Mouse (Mus musculus): ENCODE data around the gene Vcl. TPM values are rescaled to one million over a fixed set of nuclear protein-coding genes. Genes with fewer than 3 reads are reported as not detected.

The Vcl gene
- total and polyA plus RNA-seq, 3 experiments = 2.1 to 4.6 (median 4.5) TPM

DNA sequence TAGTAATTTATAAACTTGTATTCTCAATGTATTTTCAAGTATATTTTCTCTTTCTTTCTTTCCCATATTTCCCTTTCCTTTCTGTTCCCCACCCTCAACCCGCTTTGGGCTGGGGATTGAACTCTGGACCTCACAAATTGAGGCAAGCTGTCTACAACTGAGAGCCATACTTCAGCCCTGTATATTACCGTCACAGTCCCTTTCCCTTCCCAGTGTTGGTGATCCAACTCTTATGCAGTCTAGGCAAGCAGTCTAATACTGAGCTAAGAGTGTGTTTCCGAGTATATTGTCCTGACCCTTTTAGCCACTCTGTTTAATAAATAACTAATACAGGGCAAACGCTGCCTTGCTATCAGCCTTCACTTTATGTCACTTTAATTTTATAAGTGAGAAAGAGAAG, 70.4 kb downstream of the Vcl start:
- no peak overlapping the region for H3K27ac ChIP-seq (ENCODE audit: insufficient read depth, low read depth)
- peaks cover 0 to 3% of the 10 kb centered on the region in 2 experiments for H3K36me3 ChIP-seq (replicated peaks in 1 of 2; ENCODE audit: control insufficient read depth in 1 of 2, insufficient read depth in 1 of 2, low read length in 1 of 2)
- H3K79me2 ChIP-seq (replicated peaks; ENCODE audit: control insufficient read depth, extremely low read depth, insufficient read depth, poor library complexity, severe bottlenecking) = no peaks in the 10 kb centered on the region
- no peaks in the 10 kb centered on the region for H3K4me1 ChIP-seq (ENCODE audit: control insufficient read depth in 1 of 2, insufficient read depth in 2 of 2)
- H3K9ac ChIP-seq (ENCODE audit: insufficient read depth, low read depth) = no peak overlapping the region
- dilution Hi-C loops (cut with MboI; ENCODE audit: extremely low pct_ligation_motif_present, extremely low pct_unique_long_range_greater_than_20kb, low sequenced_read_pairs) (no loop called here), in situ Hi-C loops (cut with MboI; ENCODE audit: low pct_ligation_motif_present, low pct_unique_long_range_greater_than_20kb, low sequenced_read_pairs) (loop anchor here (10.0 to 25.0 kb wide), 2 partner anchors 115 to 212 kb away; partner anchors contain the start of gene Camk2g)
- no peak for TF ChIP-seq E2F4 (IDR thresholded peaks at IDR 0.05; ENCODE audit: insufficient replicate concordance, low read depth, low read length)
- TF ChIP-seq NELFE (IDR thresholded peaks at IDR 0.05; ENCODE audit: low read depth, low read length) = no peak
- no peak for TF ChIP-seq BHLHE40 (IDR thresholded peaks at IDR 0.05; ENCODE audit: low read depth, low read length)
- TF ChIP-seq ZC3H11A (IDR thresholded peaks at IDR 0.05; ENCODE audit: low read depth, low read length) = no peak
- no peak for TF ChIP-seq HCFC1 (IDR thresholded peaks at IDR 0.05; ENCODE audit: low read depth, low read length)
- TF ChIP-seq ZKSCAN1 (IDR thresholded peaks at IDR 0.05; ENCODE audit: borderline replicate concordance, low read depth, low read length) = no peak
- no peak for TF ChIP-seq SIN3A (IDR thresholded peaks at IDR 0.05; ENCODE audit: low read length)
- H3K4me2 ChIP-seq (ENCODE audit: insufficient read depth, low read depth, poor library complexity, severe bottlenecking) = no peak overlapping the region
- H3K4me3 ChIP-seq (replicated peaks in 1 of 3; ENCODE audit: low read depth in 2 of 3, low read length in 2 of 3, poor library complexity in 1 of 3) = no peak overlapping the region
- H3K9me3 ChIP-seq (replicated peaks; ENCODE audit: low read length) = no peaks in the 10 kb centered on the region
- H3K27me3 ChIP-seq (replicated peaks) = no peaks in the 10 kb centered on the region
- DNase-seq (ENCODE audit: extremely low read depth) = no peak

DNA sequence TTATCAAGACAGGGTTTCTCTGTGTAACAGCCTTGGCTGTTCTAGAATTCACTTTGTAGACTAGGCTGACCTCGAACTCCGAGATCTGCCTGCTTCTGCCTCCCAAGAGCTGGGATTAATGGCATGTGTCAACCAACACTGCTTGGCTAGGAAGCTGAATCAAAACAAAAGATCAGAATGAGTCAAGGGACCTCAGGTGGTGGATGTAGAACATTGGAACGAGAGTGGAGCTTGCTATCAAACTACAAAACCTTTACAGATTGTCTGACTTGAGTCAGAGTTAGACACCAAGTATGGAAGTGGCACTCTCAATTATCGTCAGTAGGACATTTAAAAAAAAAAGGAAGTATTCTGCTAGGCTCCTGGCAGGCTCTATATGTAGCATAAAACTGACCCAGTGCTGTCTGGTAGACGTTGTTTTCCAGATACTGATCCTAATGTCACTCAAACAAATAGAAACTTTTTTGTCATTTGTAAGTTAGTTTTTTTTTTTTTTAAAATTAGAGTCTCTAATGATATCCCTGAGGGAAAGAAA, 84.7 kb downstream of the Vcl start:
- Histone ChIP-seq H3K9me3 (replicated peaks; ENCODE audit: low read length) (no peaks in the 10 kb centered on the region), H3K27ac (ENCODE audit: insufficient read depth, low read depth) (no peak overlapping the region), H3K4me3 (replicated peaks in 1 of 3; ENCODE audit: low read depth in 2 of 3, low read length in 2 of 3, poor library complexity in 1 of 3) (no peak overlapping the region), H3K4me1 (ENCODE audit: control insufficient read depth in 1 of 2, insufficient read depth in 2 of 2) (peaks cover 0 to 9% of the 10 kb centered on the region in 2 experiments; a peak in 2 of 4 replicates), H3K27me3 (replicated peaks) (no peaks in the 10 kb centered on the region), H3K36me3 (replicated peaks in 1 of 2; ENCODE audit: control insufficient read depth in 1 of 2, insufficient read depth in 1 of 2, low read length in 1 of 2) (peaks cover 0 to 2% of the 10 kb centered on the region in 2 experiments), H3K4me2 (ENCODE audit: insufficient read depth, low read depth, poor library complexity, severe bottlenecking) (no peak overlapping the region), H3K9ac (ENCODE audit: insufficient read depth, low read depth) (no peak overlapping the region), H3K79me2 (replicated peaks; ENCODE audit: control insufficient read depth, extremely low read depth, insufficient read depth, poor library complexity, severe bottlenecking) (no peaks in the 10 kb centered on the region)
- DNase-seq (ENCODE audit: extremely low read depth) = peak; percentile 62
- dilution Hi-C loops (cut with MboI; ENCODE audit: extremely low pct_ligation_motif_present, extremely low pct_unique_long_range_greater_than_20kb, low sequenced_read_pairs) (no loop called here), in situ Hi-C loops (cut with MboI; ENCODE audit: low pct_ligation_motif_present, low pct_unique_long_range_greater_than_20kb, low sequenced_read_pairs) (loop anchor here (25.0 kb wide), 1 partner anchor 227 kb away; the partner anchor contains the start of gene Camk2g)
- TF ChIP-seq MEF2A (IDR thresholded peaks at IDR 0.05; ENCODE audit: borderline replicate concordance, low read depth, low read length) (no peak), JUN (IDR thresholded peaks at IDR 0.05; ENCODE audit: insufficient read depth, low read depth, low read length) (peak; percentile 66; the same call in 1 of the 2 replicates), JUND (conservative IDR thresholded peaks at IDR 0.05; ENCODE audit: low read depth, low read length) (peak; percentile 94), ZNF384 (IDR thresholded peaks at IDR 0.05; ENCODE audit: low read depth, low read length) (peak; percentile 76), EP300 (IDR thresholded peaks at IDR 0.05; ENCODE audit: low read length) (peak; percentile 87), RCOR1 (conservative IDR thresholded peaks at IDR 0.05; ENCODE audit: low read depth, low read length) (0 out of 2 replicates have a peak, but pooled peaks have one; percentile 36), IRF4 (IDR thresholded peaks at IDR 0.05; ENCODE audit: low read depth, low read length) (peak; percentile 77), TCF12 (IDR thresholded peaks at IDR 0.05; ENCODE audit: low read depth, low read length) (no peak), USF1 (IDR thresholded peaks at IDR 0.05; ENCODE audit: low read depth, low read length) (no peak), BHLHE40 (IDR thresholded peaks at IDR 0.05; ENCODE audit: low read depth, low read length) (peak; percentile 43)

Measured in CH12.LX (cell line).